ENCODE assay signal across 21 mouse cellular contexts in the genomic region with DNA sequence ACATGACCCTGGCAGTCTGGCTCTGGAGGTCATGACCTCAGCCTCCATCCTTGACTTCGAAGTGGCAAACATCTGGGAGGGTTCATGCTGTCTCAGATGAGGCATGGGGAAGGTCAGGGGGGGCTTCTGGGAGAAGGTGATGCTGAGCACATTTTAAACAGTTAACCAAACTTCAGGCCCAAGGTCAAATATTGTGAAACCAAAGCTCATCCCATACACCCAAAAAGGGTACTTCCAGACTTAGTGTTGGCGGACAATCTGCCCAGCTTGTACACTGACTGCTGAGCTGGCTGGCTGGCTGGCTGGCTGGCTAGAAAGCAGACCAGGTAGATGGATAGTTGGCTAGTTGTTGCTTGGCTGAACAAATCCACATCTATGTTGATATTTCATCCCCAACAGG. TPM values are rescaled to one million over a fixed set of nuclear protein-coding genes. Genes with fewer than 3 reads are reported as not detected.
A peak's percentile ranks its signal among the peaks of the same experiment; 100 is the strongest.
DNase-seq lines count a peak whose midpoint lies in the region; ATAC-seq and TF ChIP-seq lines count a peak whose summit lies in the region.
"Had no signal": no experiment of that assay in that cellular context is flagged by ENCODE, and none has a peak within 500 bp of the region (broad histone marks: within the 10 kb centered on the region; RNA-seq: fewer than 3 reads in every experiment).

No protein-coding gene starts in this region.

- no peak for TF ChIP-seq POLR2A in liver, adult 2 months (IDR thresholded peaks at IDR 0.05; ENCODE audit: extremely low read depth, insufficient read depth, low read length)
- TF ChIP-seq POLR2A in testis, adult 2 months (IDR thresholded peaks at IDR 0.05; ENCODE audit: control insufficient read depth, low read depth, low read length), result no peak

- no peaks in the 10 kb centered on the region for H3K36me3 ChIP-seq in liver, adult 2 months (ENCODE audit: control insufficient read depth, insufficient read depth, low read length)
- no peaks in the 10 kb centered on the region for H3K36me3 ChIP-seq in liver, embryonic 11.5 days (ENCODE audit: control insufficient read depth, insufficient read depth, low read length)
- H3K36me3 ChIP-seq in testis, adult 2 months (ENCODE audit: control insufficient read depth, insufficient read depth, low read length), result no peaks in the 10 kb centered on the region
- H3K36me3 ChIP-seq: G1E had no signal

- H3K4me1 ChIP-seq in liver, adult 2 months (ENCODE audit: control insufficient read depth, insufficient read depth, low read length), result peaks cover 11% of the 10 kb centered on the region
- no peaks in the 10 kb centered on the region for H3K4me1 ChIP-seq in liver, embryonic 11.5 days (replicated peaks; ENCODE audit: control insufficient read depth, insufficient read depth, low read length)
- H3K4me1 ChIP-seq in testis, adult 2 months (ENCODE audit: control insufficient read depth, insufficient read depth, low read length), result peaks cover 11% of the 10 kb centered on the region

- no peaks in the 10 kb centered on the region for H3K9me3 ChIP-seq in liver, embryonic 11.5 days (ENCODE audit: control insufficient read depth, low read length)
- H3K9me3 ChIP-seq: G1E had no signal

- H3K27ac ChIP-seq in liver, adult 2 months (replicated peaks; ENCODE audit: insufficient read depth, low read depth, low read length), result no peak overlapping the region
- H3K27ac ChIP-seq in liver, embryonic 11.5 days (ENCODE audit: low read depth, low read length), result no peak overlapping the region
- peak overlapping the region; percentile 11; the same call in 1 of the 2 replicates for H3K27ac ChIP-seq in testis, adult 2 months (ENCODE audit: control insufficient read depth, insufficient read depth, low read depth, low read length)

- no peaks in the 10 kb centered on the region for H3K27me3 ChIP-seq in liver, adult 2 months (ENCODE audit: control insufficient read depth, insufficient read depth, low read length)
- no peaks in the 10 kb centered on the region for H3K27me3 ChIP-seq in liver, embryonic 11.5 days (replicated peaks; ENCODE audit: control insufficient read depth, insufficient read depth, low read length)
- H3K27me3 ChIP-seq in testis, adult 2 months (ENCODE audit: control insufficient read depth, insufficient read depth, low read length), result no peaks in the 10 kb centered on the region
- H3K27me3 ChIP-seq: Patski had no signal

- no peak for TF ChIP-seq CTCF in liver, adult 2 months (IDR thresholded peaks at IDR 0.05; ENCODE audit: low read depth, low read length)
- no peak for TF ChIP-seq CTCF in testis, adult 2 months (IDR thresholded peaks at IDR 0.05; ENCODE audit: control insufficient read depth, insufficient read depth, insufficient replicate concordance, low read depth, low read length)

- H3K79me2 ChIP-seq in liver, adult 2 months (ENCODE audit: control insufficient read depth, insufficient read depth, low read length), result no peaks in the 10 kb centered on the region

- no peak overlapping the region for H3K9ac ChIP-seq in liver, adult 2 months (ENCODE audit: low read depth, low read length)
- no peak overlapping the region for H3K9ac ChIP-seq in liver, embryonic 11.5 days (ENCODE audit: low read depth, low read length)

- no peak overlapping the region for H3K4me3 ChIP-seq in liver, adult 2 months (ENCODE audit: insufficient read depth, low read depth, low read length)
- no peak overlapping the region for H3K4me3 ChIP-seq in liver, embryonic 11.5 days (ENCODE audit: low read depth, low read length)
- no peak overlapping the region for H3K4me3 ChIP-seq in testis, adult 2 months (ENCODE audit: control insufficient read depth, low read depth, low read length)

- ATAC-seq in liver, embryonic 11.5 days (replicated peaks; ENCODE audit: low FRiP score), result no peak
- ATAC-seq: activated CD4-positive, CD25-positive, alpha-beta regulatory T cell, adult 4 months; CD4-positive, CD25-positive, alpha-beta regulatory T cell, adult 4 months; Patski had no signal

- peak; percentile 81 for DNase-seq in heart, adult 11 months
- DNase-seq in heart, adult 18-20 months, result no peak
- peak; percentile 57 for DNase-seq in liver, adult 2 months (ENCODE audit: extremely low read depth, low read depth, low spot score)
- DNase-seq in liver, embryonic 11.5 days (ENCODE audit: low spot score), result no peak
- no peak for DNase-seq in testis, postnatal 14 days (ENCODE audit: low spot score)
- DNase-seq: adrenal gland, adult 2 months; adrenal gland, adult 8-10 months; adrenal gland, postnatal 10 days; adrenal gland, postnatal 14 days; adrenal gland, postnatal 25 days; adrenal gland, postnatal 36 days; B cell, adult 2 months; cerebellum, adult 11 months; cerebellum, adult 11-12 months; cerebellum, adult 18-20 months had no signal

- no peak overlapping the region for H3K4me2 ChIP-seq in liver, embryonic 11.5 days

- WGBS in liver, adult 2 months, result 16% methylated on average over 2 of the region's 2 CpGs
- WGBS in liver, embryonic 11.5 days, result 64% methylated on average over 2 of the region's 2 CpGs

RNA-seq across cellular contexts. Expression of a gene that starts 29.6 kb away (rescaled TPM):
- 1 to 10 TPM in 1 of 2 experiments, under 1 TPM in 1; 0.62 to 1.1 TPM for total RNA-seq in heart, adult 18-20 months (2021)
- under 0.01 and 0.46 TPM in 2 replicates for total RNA-seq in liver, adult 2 months (2014; rRNA removed)
- polyA plus RNA-seq in liver, adult 2 months (2012; rRNA removed), result 0.09 and 0.12 TPM in 2 replicates
- polyA plus RNA-seq in liver, embryonic 11.5 days (2014; fragmentation: Nextera tagmentation; extraction: Ambion mirVana), result 0.11 TPM in 1 of 2 replicates, not detected in the other
- polyA plus RNA-seq in testis, adult 2 months (2012; rRNA removed), result 0.45 and 0.47 TPM in 2 replicates
- total RNA-seq: MEL had no signal
- polyA plus RNA-seq: activated CD4-positive, CD25-positive, alpha-beta regulatory T cell, adult 4 months; CD4-positive, CD25-positive, alpha-beta regulatory T cell, adult 4 months; G1E had no signal

Comparison
In these comparisons a context has a peak if more than half of its experiments do, and no peak if none do; other contexts are left out.
1. DNase-seq: peak in heart, adult 11 months (single experiment) and liver, adult 2 months (single experiment); none in heart, adult 18-20 months (0 of 2), liver, embryonic 11.5 days (single experiment) and testis, postnatal 14 days (single experiment).